Mouse (Mus musculus): ENCODE measurements around the gene Bicdl1. TPM values are rescaled to one million over a fixed set of nuclear protein-coding genes. Genes with fewer than 3 reads are reported as not detected.

The Bicdl1 gene
- polyA plus RNA-seq, 1 experiment, result 175 TPM

DNA sequence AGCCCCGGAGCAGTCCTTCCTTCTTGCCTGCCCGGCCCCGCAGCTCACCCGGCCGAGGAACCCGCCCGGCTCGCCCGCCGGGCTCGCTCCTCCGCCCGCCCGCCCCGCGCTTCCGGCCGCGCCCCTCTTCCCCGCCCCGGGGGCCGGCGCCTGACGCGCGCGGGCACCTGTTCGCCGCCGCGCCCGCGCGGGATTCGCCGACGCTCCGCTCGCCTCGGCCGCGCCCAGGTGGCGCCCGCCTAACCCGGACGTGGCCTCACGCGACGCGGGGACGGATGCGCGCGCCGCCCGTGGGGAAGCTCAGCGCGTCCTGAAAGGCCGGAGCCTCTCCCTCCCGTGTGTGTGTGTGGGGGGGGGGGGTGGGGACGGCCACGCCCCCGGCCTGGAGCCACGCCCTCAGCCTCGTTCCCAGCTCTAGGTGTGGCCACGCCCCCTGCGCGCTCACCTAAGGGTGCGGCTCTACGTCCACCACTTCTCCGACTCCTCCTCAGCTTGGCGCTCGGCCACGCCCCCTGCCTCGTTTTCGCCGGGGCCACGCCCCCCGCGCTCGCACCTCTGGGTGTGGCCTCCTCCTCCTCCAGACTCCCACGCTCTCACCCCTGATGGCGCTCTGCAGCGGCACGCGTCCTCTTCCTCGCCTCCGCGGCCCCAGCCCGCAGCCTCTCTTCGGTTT, 891 bp upstream of the Bicdl1 start:
- TF ChIP-seq POLR2A (IDR thresholded peaks at IDR 0.05; ENCODE audit: extremely low read depth, insufficient read depth, low read length), result peak; percentile 71
- TF ChIP-seq CTCF (IDR thresholded peaks at IDR 0.05; ENCODE audit: extremely low read depth, insufficient read depth, low read length), result no peak
- Histone ChIP-seq H3K27ac (ENCODE audit: insufficient read depth, low read length) (peak overlapping the region; percentile 93), H3K4me1 (ENCODE audit: control insufficient read depth, insufficient read depth, low read length) (no peaks in the 10 kb centered on the region; the same call in 1 of the 2 replicates), H3K4me3 (ENCODE audit: insufficient read depth, low read length) (peak overlapping the region; percentile 86)

DNA sequence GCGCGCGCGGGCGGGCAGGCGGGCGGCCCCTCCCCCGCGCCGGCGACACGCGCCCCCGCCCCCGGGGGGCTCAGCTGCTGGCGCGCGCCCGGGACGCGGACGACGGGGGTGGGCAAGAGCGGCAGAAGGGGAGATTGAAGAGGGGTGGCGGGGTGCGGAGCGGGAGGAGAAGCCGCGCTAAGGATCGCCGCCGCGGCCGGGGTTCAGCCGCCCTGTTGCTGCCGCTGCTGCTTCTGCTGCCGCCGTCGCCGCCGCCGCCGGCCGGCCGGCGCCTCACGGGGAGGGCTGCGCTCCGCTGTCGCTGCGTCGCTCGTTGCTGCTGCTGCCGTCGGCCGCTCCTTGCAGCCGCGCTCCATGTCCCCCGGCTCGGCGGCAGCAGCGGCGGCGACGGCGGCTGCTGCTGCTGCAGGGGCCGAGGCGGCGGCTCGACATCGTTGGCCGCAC, 333 bp upstream of the Bicdl1 start:
- TF ChIP-seq CTCF (IDR thresholded peaks at IDR 0.05; ENCODE audit: extremely low read depth, insufficient read depth, low read length), result no peak
- TF ChIP-seq POLR2A (IDR thresholded peaks at IDR 0.05; ENCODE audit: extremely low read depth, insufficient read depth, low read length), result no peak

DNA sequence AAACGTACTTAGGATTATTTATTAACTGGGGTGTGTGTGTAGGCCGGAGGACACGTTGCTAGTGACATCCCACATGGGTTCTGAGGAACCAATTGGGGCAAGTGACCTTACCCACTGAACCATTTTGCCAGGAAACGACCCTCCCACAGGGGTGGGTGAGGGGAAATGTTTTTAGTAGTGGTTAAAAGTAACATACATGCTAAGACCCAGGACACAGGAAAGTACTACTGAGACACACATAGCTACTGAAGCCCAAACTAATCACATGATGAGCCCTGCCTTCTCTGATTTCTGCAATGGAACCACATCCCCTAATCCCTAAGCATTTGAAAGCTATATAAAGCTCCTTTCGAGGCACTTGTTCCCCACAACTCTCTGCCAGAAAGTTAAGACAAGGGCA, 1.1 kb downstream of the Bicdl1 start:
- no peak overlapping the region for H3K27ac ChIP-seq (ENCODE audit: insufficient read depth, low read length)
- H3K4me1 ChIP-seq (ENCODE audit: control insufficient read depth, insufficient read depth, low read length), result peaks cover 2% of the 10 kb centered on the region; the same call in 1 of the 2 replicates
- peak overlapping the region; percentile 86 for H3K4me3 ChIP-seq (ENCODE audit: insufficient read depth, low read length)
- no peak for TF ChIP-seq POLR2A (IDR thresholded peaks at IDR 0.05; ENCODE audit: extremely low read depth, insufficient read depth, low read length)
- TF ChIP-seq CTCF (IDR thresholded peaks at IDR 0.05; ENCODE audit: extremely low read depth, insufficient read depth, low read length), result no peak

More for the DNA sequence above, 333 bp upstream of the Bicdl1 start:
- Histone ChIP-seq H3K27ac (ENCODE audit: insufficient read depth, low read length) (peak overlapping the region; percentile 93), H3K4me3 (ENCODE audit: insufficient read depth, low read length) (peak overlapping the region; percentile 86), H3K4me1 (ENCODE audit: control insufficient read depth, insufficient read depth, low read length) (no peaks in the 10 kb centered on the region; the same call in 1 of the 2 replicates)

GRCm38 (mm10) chr5:115726581-115726980, 4.8 kb downstream of the Bicdl1 start:
- peaks cover 2% of the 10 kb centered on the region; the same call in 1 of the 2 replicates for H3K4me1 ChIP-seq (ENCODE audit: control insufficient read depth, insufficient read depth, low read length)
- no peak overlapping the region for H3K27ac ChIP-seq (ENCODE audit: insufficient read depth, low read length)
- TF ChIP-seq POLR2A (IDR thresholded peaks at IDR 0.05; ENCODE audit: extremely low read depth, insufficient read depth, low read length) (no peak), CTCF (IDR thresholded peaks at IDR 0.05; ENCODE audit: extremely low read depth, insufficient read depth, low read length) (no peak)
- H3K4me3 ChIP-seq (ENCODE audit: insufficient read depth, low read length), result no peak overlapping the region

DNA sequence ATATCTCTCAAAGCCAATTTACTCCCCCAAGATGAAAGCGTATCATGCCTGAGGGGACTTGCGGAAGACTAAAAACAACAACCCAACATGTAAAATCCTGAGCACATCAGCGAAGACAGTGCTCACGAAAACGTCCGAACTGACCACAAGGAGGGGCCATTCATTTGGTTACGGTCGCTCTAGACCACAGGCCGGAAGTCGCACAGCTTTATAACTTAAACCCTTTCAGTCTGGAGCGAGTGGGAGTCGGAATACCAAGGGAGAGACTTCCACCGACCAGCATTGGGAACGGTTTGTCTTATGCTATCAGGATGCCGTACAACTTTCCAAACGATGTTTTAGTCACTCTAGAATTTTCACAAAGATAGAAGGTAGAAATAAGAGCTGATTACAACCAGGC, 5.4 kb downstream of the Bicdl1 start:
- Histone ChIP-seq H3K4me3 (ENCODE audit: insufficient read depth, low read length) (no peak overlapping the region), H3K4me1 (ENCODE audit: control insufficient read depth, insufficient read depth, low read length) (peaks cover 2% of the 10 kb centered on the region; the same call in 1 of the 2 replicates), H3K27ac (ENCODE audit: insufficient read depth, low read length) (no peak overlapping the region)
- no peak for TF ChIP-seq POLR2A (IDR thresholded peaks at IDR 0.05; ENCODE audit: extremely low read depth, insufficient read depth, low read length)
- TF ChIP-seq CTCF (IDR thresholded peaks at IDR 0.05; ENCODE audit: extremely low read depth, insufficient read depth, low read length), result no peak

DNA sequence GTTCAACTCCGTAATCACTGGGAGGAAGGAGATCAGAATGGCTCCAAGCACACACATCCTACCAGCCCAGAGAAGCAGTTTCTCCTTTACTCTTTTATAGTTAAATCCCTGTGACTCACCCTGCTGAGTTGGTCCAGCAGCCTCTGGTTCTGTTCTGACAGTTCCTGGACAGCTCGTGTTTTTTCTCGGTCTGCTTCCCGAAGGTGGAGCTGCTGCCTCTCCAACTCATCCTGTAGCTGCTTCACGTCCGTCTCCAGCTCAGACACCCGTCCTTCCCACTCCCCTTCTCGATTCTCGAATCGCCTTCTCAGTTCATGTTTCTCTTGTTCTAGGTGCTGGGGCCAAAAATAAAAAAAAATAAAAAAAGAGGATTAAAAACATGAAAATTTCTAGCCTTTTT, 7.0 kb downstream of the Bicdl1 start:
- Histone ChIP-seq H3K4me3 (ENCODE audit: insufficient read depth, low read length) (no peak overlapping the region), H3K4me1 (ENCODE audit: control insufficient read depth, insufficient read depth, low read length) (peaks cover 2% of the 10 kb centered on the region; the same call in 1 of the 2 replicates), H3K27ac (ENCODE audit: insufficient read depth, low read length) (no peak overlapping the region)
- TF ChIP-seq CTCF (IDR thresholded peaks at IDR 0.05; ENCODE audit: extremely low read depth, insufficient read depth, low read length), result no peak

DNA sequence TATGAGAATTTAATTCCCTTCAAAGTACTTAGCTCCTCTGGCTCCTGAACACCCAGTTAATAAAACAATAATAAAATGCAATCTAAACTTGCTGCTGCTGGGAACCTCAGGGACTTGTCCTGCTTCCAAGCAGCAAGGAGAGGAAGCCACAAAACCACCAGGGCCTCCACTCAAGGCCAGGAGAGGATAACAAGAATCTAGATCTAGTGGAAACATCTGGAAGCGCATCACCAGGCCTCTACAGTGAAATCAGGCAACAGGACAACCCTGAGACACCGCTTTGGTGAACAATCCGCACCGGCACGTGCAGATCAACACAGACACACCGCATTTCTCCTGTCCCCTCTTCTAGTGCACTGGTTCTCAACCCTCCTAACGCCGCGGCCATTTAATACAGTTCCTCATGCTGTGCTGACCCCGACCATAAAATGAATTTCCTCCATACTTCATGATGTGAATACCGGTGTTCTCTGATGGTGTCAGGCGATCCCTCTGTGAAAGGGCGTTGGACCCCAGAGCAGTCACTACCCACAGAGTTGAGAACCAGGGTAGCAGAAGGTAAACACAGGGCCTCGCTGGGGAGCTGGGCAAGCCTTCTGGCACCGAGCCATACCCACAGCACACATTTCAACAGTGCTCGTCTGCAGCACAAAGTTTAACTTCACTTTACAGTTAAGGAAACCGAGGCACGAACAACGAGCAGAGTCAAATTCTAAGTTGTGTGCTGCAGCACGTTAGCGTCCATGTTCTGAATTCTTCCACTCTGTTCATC, 9.0 kb downstream of the Bicdl1 start:
- no peak for TF ChIP-seq POLR2A (IDR thresholded peaks at IDR 0.05; ENCODE audit: extremely low read depth, insufficient read depth, low read length)
- no peak for TF ChIP-seq CTCF (IDR thresholded peaks at IDR 0.05; ENCODE audit: extremely low read depth, insufficient read depth, low read length)

GRCm38 (mm10) chr5:115720761-115721160, 10.7 kb downstream of the Bicdl1 start:
- no peak overlapping the region for H3K27ac ChIP-seq (ENCODE audit: insufficient read depth, low read length)
- no peak overlapping the region for H3K4me3 ChIP-seq (ENCODE audit: insufficient read depth, low read length)
- peaks cover 5% of the 10 kb centered on the region; the same call in 1 of the 2 replicates for H3K4me1 ChIP-seq (ENCODE audit: control insufficient read depth, insufficient read depth, low read length)
- TF ChIP-seq CTCF (IDR thresholded peaks at IDR 0.05; ENCODE audit: extremely low read depth, insufficient read depth, low read length) (no peak), POLR2A (IDR thresholded peaks at IDR 0.05; ENCODE audit: extremely low read depth, insufficient read depth, low read length) (no peak)

More for the DNA sequence above, 9.0 kb downstream of the Bicdl1 start:
- Histone ChIP-seq H3K27ac (ENCODE audit: insufficient read depth, low read length) (no peak overlapping the region), H3K4me3 (ENCODE audit: insufficient read depth, low read length) (no peak overlapping the region), H3K4me1 (ENCODE audit: control insufficient read depth, insufficient read depth, low read length) (0 out of 2 replicates have a peak, but pooled peaks cover 2% of the 10 kb centered on the region)

DNA sequence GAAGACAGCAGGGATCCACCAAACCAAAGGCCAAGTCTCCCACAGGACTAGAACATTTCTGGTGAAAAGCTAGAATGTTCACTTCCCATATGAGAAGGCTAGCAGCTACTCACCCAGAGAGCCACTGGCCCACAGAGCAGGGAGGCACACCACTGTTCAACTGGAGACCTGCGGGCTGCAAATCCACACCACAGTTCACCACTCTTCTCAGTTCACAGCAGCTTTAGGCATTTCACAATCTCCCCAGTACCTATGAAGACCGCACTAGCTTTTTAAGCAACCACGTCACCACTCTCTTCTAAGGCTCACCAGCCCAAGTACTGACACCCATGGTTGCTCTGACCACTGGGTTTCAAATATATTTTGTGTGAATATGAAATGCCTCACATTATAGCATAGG, 13.7 kb downstream of the Bicdl1 start:
- H3K27ac ChIP-seq (ENCODE audit: insufficient read depth, low read length), result no peak overlapping the region
- no peak overlapping the region for H3K4me3 ChIP-seq (ENCODE audit: insufficient read depth, low read length)
- peaks cover 7% of the 10 kb centered on the region for H3K4me1 ChIP-seq (ENCODE audit: control insufficient read depth, insufficient read depth, low read length)
- TF ChIP-seq POLR2A (IDR thresholded peaks at IDR 0.05; ENCODE audit: extremely low read depth, insufficient read depth, low read length), result no peak
- no peak for TF ChIP-seq CTCF (IDR thresholded peaks at IDR 0.05; ENCODE audit: extremely low read depth, insufficient read depth, low read length)

All from cortical plate, adult 2 months (tissue).